Mouse (Mus musculus) liver, embryonic 14.5 days (tissue): Measurements from ENCODE around the gene Tmem11.

Experiments used
- CTCF ChIP-seq: IDR thresholded peaks from 2 replicates; pipeline ENCODE4 v1.5.1; 2016; ENCODE audit warnings: antibody characterized with exemption, low read depth, control low read depth
- EP300 ChIP-seq: IDR thresholded peaks from 2 replicates; pipeline ENCODE4 v1.6.1; 2016; ENCODE audit warnings: antibody characterized with exemption, low read depth

GRCm38 (mm10) chr11:60912525-60912973, 33.5 kb upstream of the Tmem11 start:
- TF ChIP-seq CTCF (no peak), EP300 (no peak)
